Mouse (Mus musculus): ENCODE results near the gene Plek. TPM values are rescaled to one million over a fixed set of nuclear protein-coding genes. Genes with fewer than 3 reads are reported as not detected.
A peak's percentile ranks its signal among the peaks of the same experiment; 100 is the strongest.
"Not testable (repeated sequence)": the region's sequence is repeated elsewhere in the genome, so short reads cannot be mapped to it uniquely, and the experiment has no call there.

The Plek gene
- total RNA-seq (2021), result 1 to 10 TPM in 1 of 2 experiments, under 1 TPM in 1; 0.64 to 1.4 TPM
- long read RNA-seq, experiment 1, full-length matches to known transcripts, result 2 of 2 reads
- long read RNA-seq, experiment 1, partial matches to known transcripts, result 0 of 2 reads
- long read RNA-seq, experiment 1, other reads (novel, unspliced or antisense), result 0 of 2 reads
- long read RNA-seq, experiment 2, partial matches to known transcripts, result 0 of 4 reads
- long read RNA-seq, experiment 2, other reads (novel, unspliced or antisense), result 3 of 4 reads

GRCm38 (mm10) chr11:17051545-17052475 is at the start of gene Plek, which contains the start of gene Cnrip1:
Gene Plek, minus strand, starts transcription at chr11:17052381.
Gene Cnrip1, plus strand, starts transcription at chr11:17051586.
- DNase-seq (ENCODE audit: low spot score), result peak; percentile 53

GRCm38 (mm10) chr11:17086106-17086505 is 33.9 kb upstream of the Plek start:
- DNase-seq (ENCODE audit: low spot score), result no peak

- DNase-seq (ENCODE audit: low spot score), result peak; percentile 77
Measured at GRCm38 (mm10) chr11:17083866-17084265, 31.7 kb upstream of the Plek start.

- DNase-seq (ENCODE audit: low spot score), result no peak
Measured at GRCm38 (mm10) chr11:17083455-17083854, 31.3 kb upstream of the Plek start.

- peak; percentile 20 for DNase-seq (ENCODE audit: low spot score)
Measured at GRCm38 (mm10) chr11:17082953-17083352, 30.8 kb upstream of the Plek start.

GRCm38 (mm10) chr11:17082086-17082485 is 29.9 kb upstream of the Plek start:
- DNase-seq (ENCODE audit: low spot score), result no peak

GRCm38 (mm10) chr11:17075656-17076055 is 23.5 kb upstream of the Plek start:
- peak; percentile 81 for DNase-seq (ENCODE audit: low spot score)

- DNase-seq (ENCODE audit: low spot score), result not testable (repeated sequence)
Measured at GRCm38 (mm10) chr11:17069360-17069759, 17.2 kb upstream of the Plek start.

- no peak for DNase-seq (ENCODE audit: low spot score)
Measured at GRCm38 (mm10) chr11:17052476-17053049, 382 bp upstream of the Plek start.

- no peak for DNase-seq (ENCODE audit: low spot score)
Measured at GRCm38 (mm10) chr11:17045806-17046205, 6.4 kb downstream of the Plek start.

GRCm38 (mm10) chr11:17023984-17024383 is 28.2 kb downstream of the Plek start:
- DNase-seq (ENCODE audit: low spot score), result no peak

- no peak for DNase-seq (ENCODE audit: low spot score)
Measured at GRCm38 (mm10) chr11:17023206-17023605, 29.0 kb downstream of the Plek start.

GRCm38 (mm10) chr11:17019328-17019727 is 32.9 kb downstream of the Plek start:
- no peak for DNase-seq (ENCODE audit: low spot score)

GRCm38 (mm10) chr11:17012948-17013347 is 39.2 kb downstream of the Plek start:
- no peak for DNase-seq (ENCODE audit: low spot score)

GRCm38 (mm10) chr11:17008498-17008941 is 43.7 kb downstream of the Plek start:
- no peak for DNase-seq (ENCODE audit: low spot score)

- DNase-seq (ENCODE audit: low spot score), result no peak
Measured at GRCm38 (mm10) chr11:17007517-17008173, 44.5 kb downstream of the Plek start.

GRCm38 (mm10) chr11:17006526-17006925 is 45.7 kb downstream of the Plek start:
- DNase-seq (ENCODE audit: low spot score), result not testable (repeated sequence)

GRCm38 (mm10) chr11:17004899-17005846 is 47.0 kb downstream of the Plek start:
- peak; percentile 18 for DNase-seq (ENCODE audit: low spot score)

GRCm38 (mm10) chr11:17003757-17004156 is 48.4 kb downstream of the Plek start:
- no peak for DNase-seq (ENCODE audit: low spot score)

GRCm38 (mm10) chr11:17002739-17003373 is 49.3 kb downstream of the Plek start:
- no peak for DNase-seq (ENCODE audit: low spot score)

All from gastrocnemius, adult 18-20 months (tissue).